Mouse (Mus musculus) heart, adult 9 months (tissue): ENCODE measurements at regions not wholly inside any gene's neighbourhood (a gene's known extent, or its start where the extent isn't known, plus 50 kb on each side); places are given as distances from the start of the nearest gene placed in this dataset.

Source experiments
- DNase-seq, 2 experiments: peaks; one replicate each; pipeline ENCODE4 v3.0.0; 2022; ENCODE audit warnings: low spot score in 2 of 2

GRCm38 (mm10) chr11:38036582-38036981 lies 800.8 kb upstream of the Tenm2 start:
- no peak for DNase-seq

- DNase-seq, result no peak
These were observed 798.9 kb upstream of the Tenm2 start for GRCm38 (mm10) chr11:38034526-38035286.

GRCm38 (mm10) chr11:38021704-38022103 lies 785.9 kb upstream of the Tenm2 start:
- no peak for DNase-seq

GRCm38 (mm10) chr11:37978131-37978530 lies 742.4 kb upstream of the Tenm2 start:
- no peak for DNase-seq

GRCm38 (mm10) chr11:37936439-37937134 lies 700.8 kb upstream of the Tenm2 start:
- DNase-seq, result no peak

GRCm38 (mm10) chr11:37913161-37913560 lies 677.4 kb upstream of the Tenm2 start:
- no peak for DNase-seq

- DNase-seq, result no peak
These were observed 669.2 kb upstream of the Tenm2 start for GRCm38 (mm10) chr11:37904991-37905390.

GRCm38 (mm10) chr11:37897713-37898112 lies 661.9 kb upstream of the Tenm2 start:
- DNase-seq, result no peak

- DNase-seq, result no peak
These were observed 647.0 kb upstream of the Tenm2 start for GRCm38 (mm10) chr11:37882717-37883116.

- no peak for DNase-seq
These were observed 601.5 kb upstream of the Tenm2 start for GRCm38 (mm10) chr11:37837301-37837700.

- no peak for DNase-seq
These were observed 595.2 kb upstream of the Tenm2 start for GRCm38 (mm10) chr11:37830975-37831374.

GRCm38 (mm10) chr11:37806761-37807160 lies 571.0 kb upstream of the Tenm2 start:
- no peak for DNase-seq

- no peak for DNase-seq
These were observed 563.1 kb upstream of the Tenm2 start for GRCm38 (mm10) chr11:37798783-37799318.

GRCm38 (mm10) chr11:37772481-37773089 lies 536.8 kb upstream of the Tenm2 start:
- DNase-seq, result no peak

- DNase-seq, result no peak
These were observed 535.1 kb upstream of the Tenm2 start for GRCm38 (mm10) chr11:37770881-37771280.

GRCm38 (mm10) chr11:37768121-37768520 lies 532.4 kb upstream of the Tenm2 start:
- no peak for DNase-seq

GRCm38 (mm10) chr11:37735992-37736391 lies 500.2 kb upstream of the Tenm2 start:
- DNase-seq, result no peak

- DNase-seq, result no peak
These were observed 499.7 kb upstream of the Tenm2 start for GRCm38 (mm10) chr11:37735501-37735900.

- no peak for DNase-seq
These were observed 461.2 kb upstream of the Tenm2 start for GRCm38 (mm10) chr11:37696981-37697380.

GRCm38 (mm10) chr11:37678484-37679193 lies 442.9 kb upstream of the Tenm2 start:
- no peak for DNase-seq

GRCm38 (mm10) chr11:37671320-37671719 lies 435.6 kb upstream of the Tenm2 start:
- DNase-seq, result no peak

GRCm38 (mm10) chr11:37666925-37667324 lies 431.2 kb upstream of the Tenm2 start:
- DNase-seq, result no peak
